Mouse (Mus musculus) heart, embryonic 14.5 days (tissue): ENCODE data around the gene Skor1. TPM values are rescaled to one million over a fixed set of nuclear protein-coding genes. Genes with fewer than 3 reads are reported as not detected.

Experiments used
- ATAC-seq: fragments of 200-750 bp; cut with Nextera tagmentation; 2 replicates; pipeline ENCODE4 v1.8.0; 2017; ENCODE audit warnings: low read depth, moderate TSS enrichment; ENCODE audit not compliant: insufficient number of reproducible peaks, insufficient read depth, low FRiP score
- H3K27ac ChIP-seq, 2 experiments: fragments of 200-500 bp in 1 of 2; fragments of 300-500 bp in 1 of 2; sonication (generic) in 1 of 2; replicated peaks in 1 of 2; 2 replicates each; pipeline ENCODE4 v1.5.1; 2012 to 2014; ENCODE audit warnings: low read depth in 2 of 2, low read length in 2 of 2, control low read depth in 1 of 2, mild to moderate bottlenecking in 1 of 2, mixed read lengths in 1 of 2; ENCODE audit not compliant: control insufficient read depth in 1 of 2, insufficient read depth in 1 of 2
- H3K27me3 ChIP-seq: fragments of 300-500 bp; sonication (generic); 2 replicates; pipeline ENCODE4 v1.6.1; 2014; ENCODE audit warnings: mild to moderate bottlenecking, low read length, control low read depth; ENCODE audit not compliant: control insufficient read depth, insufficient read depth
- H3K36me3 ChIP-seq: fragments of 300-500 bp; sonication (generic); 2 replicates; pipeline ENCODE4 v1.6.1; 2014; ENCODE audit warnings: mild to moderate bottlenecking, control low read depth, low read length, mixed read lengths; ENCODE audit not compliant: control insufficient read depth, insufficient read depth
- H3K4me1 ChIP-seq, 2 experiments: fragments of 200-500 bp in 1 of 2; fragments of 300-500 bp in 1 of 2; sonication (generic) in 1 of 2; 2 replicates each; pipeline ENCODE4 v1.6.1; 2012 to 2014; ENCODE audit warnings: low read length in 2 of 2, control low read depth in 1 of 2, mixed read lengths in 1 of 2; ENCODE audit not compliant: control insufficient read depth in 2 of 2, insufficient read depth in 2 of 2
- H3K4me2 ChIP-seq: fragments of 300-500 bp; sonication (generic); 2 replicates; pipeline ENCODE4 v1.6.1; 2014; ENCODE audit warnings: mild to moderate bottlenecking, low read length
- H3K4me3 ChIP-seq, 2 experiments: fragments of 200-500 bp in 1 of 2; fragments of 300-500 bp in 1 of 2; sonication (generic) in 1 of 2; 2 replicates each; pipeline ENCODE4 v1.5.1; 2012 to 2014; ENCODE audit warnings: low read length in 2 of 2, mild to moderate bottlenecking in 2 of 2, control low read depth in 1 of 2, low read depth in 1 of 2, moderate library complexity in 1 of 2; ENCODE audit not compliant: control insufficient read depth in 1 of 2, insufficient read depth in 1 of 2
- H3K9ac ChIP-seq: fragments of 300-500 bp; sonication (generic); 2 replicates; pipeline ENCODE4 v1.6.1; 2014; ENCODE audit warnings: mild to moderate bottlenecking, low read length
- H3K9me3 ChIP-seq: fragments of 300-500 bp; sonication (generic); 2 replicates; pipeline ENCODE4 v1.6.1; 2016; ENCODE audit warnings: low read length, control low read depth; ENCODE audit not compliant: control insufficient read depth
- WGBS: fragments of 180-500 bp; shearing (Covaris S2); extraction: QIAGEN DNeasy Blood & Tissue Kit; methylation state at CpG from one replicate; pipeline ENCODE4 v1.1.7; 2014; 5-methylcytosine and 5-hydroxymethylcytosine counted together
- polyA plus RNA-seq: library from polyadenylated mRNA; unstranded; fragments of >200 nt; fragmentation: Nextera tagmentation; extraction: Ambion mirVana; gene quantifications from 2 replicates; pipeline ENCODE4 v1.2.1, GENCODE M21; 2014

Skor1 gene
- polyA plus RNA-seq, 1 experiment from 2014 or later = not detected

DNA sequence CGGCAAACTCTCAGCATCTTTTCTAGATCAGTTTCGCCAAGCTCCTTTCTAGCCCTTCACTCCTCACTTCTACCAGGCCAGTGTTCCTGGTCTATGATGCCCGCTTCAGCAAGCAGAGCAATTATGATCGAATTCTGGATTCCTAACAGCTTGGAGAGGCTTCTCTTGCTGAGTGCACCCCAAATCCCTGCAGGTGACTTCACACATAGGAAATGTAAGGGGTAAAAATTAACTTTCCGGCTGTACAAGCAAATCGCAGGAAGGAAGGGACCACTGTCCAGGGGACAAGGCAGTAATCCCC is 11.2 kb downstream of the Skor1 start:
- H3K4me1 ChIP-seq = peaks cover 9 to 27% of the 10 kb centered on the region in 2 experiments
- H3K4me3 ChIP-seq = no peak overlapping the region
- H3K36me3 ChIP-seq = no peaks in the 10 kb centered on the region
- peaks cover 91% of the 10 kb centered on the region for H3K27me3 ChIP-seq
- H3K9ac ChIP-seq = no peak overlapping the region
- no peak for ATAC-seq
- no peak overlapping the region for H3K27ac ChIP-seq
- 3% methylated on average over 6 of the region's 6 CpGs for WGBS
- no peak overlapping the region for H3K4me2 ChIP-seq
- no peaks in the 10 kb centered on the region for H3K9me3 ChIP-seq

DNA sequence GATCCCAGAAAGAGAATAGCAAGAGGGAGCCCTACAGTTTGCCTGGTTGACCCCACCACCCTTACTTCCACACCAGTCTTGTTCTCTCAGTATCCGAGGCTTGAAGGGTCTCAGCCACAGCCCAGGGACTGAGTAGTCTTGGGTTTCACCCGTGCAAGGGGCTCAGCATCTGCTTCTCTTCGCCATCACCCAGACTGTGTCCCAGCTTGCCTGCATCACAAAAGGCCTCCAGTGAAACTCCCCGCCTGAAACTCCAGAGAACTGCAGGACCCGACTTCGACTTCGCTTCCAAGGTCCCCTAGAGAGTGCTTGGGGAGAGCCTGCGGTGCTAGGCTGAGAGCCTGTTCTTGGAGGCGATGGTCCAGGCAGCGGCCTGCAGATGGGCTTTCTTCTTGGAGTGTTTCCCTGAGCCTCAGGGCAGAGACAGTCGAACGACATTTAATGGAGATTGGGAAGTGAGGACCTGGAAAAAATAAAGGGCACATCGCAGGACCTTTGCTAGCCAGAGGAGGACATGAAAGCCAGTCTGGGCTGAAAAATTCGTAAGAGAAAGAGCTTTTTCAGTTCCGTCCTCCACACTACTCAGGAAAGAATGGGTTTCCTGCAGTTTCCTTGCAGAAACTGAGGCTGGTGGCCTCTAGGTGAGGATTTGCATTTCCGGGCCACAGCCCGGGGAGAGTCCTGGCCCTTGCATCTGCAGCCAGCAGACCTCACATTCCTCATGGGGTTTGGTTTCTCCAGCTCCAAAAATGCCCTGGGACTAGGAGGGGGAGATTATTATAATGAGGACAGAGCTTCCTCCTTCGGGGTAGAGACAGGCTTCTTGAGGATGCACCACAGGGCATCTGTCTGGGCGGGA is 11.8 kb downstream of the Skor1 start:
- H3K9me3 ChIP-seq = no peaks in the 10 kb centered on the region
- H3K36me3 ChIP-seq = no peaks in the 10 kb centered on the region
- H3K4me1 ChIP-seq = peaks cover 8 to 31% of the 10 kb centered on the region in 2 experiments
- no peak overlapping the region for H3K9ac ChIP-seq
- H3K27ac ChIP-seq = no peak overlapping the region
- H3K4me2 ChIP-seq = no peak overlapping the region
- H3K4me3 ChIP-seq = no peak overlapping the region
- H3K27me3 ChIP-seq = peaks cover 86% of the 10 kb centered on the region
- WGBS = 3% methylated on average over 19 of the region's 19 CpGs
- no peak for ATAC-seq

DNA sequence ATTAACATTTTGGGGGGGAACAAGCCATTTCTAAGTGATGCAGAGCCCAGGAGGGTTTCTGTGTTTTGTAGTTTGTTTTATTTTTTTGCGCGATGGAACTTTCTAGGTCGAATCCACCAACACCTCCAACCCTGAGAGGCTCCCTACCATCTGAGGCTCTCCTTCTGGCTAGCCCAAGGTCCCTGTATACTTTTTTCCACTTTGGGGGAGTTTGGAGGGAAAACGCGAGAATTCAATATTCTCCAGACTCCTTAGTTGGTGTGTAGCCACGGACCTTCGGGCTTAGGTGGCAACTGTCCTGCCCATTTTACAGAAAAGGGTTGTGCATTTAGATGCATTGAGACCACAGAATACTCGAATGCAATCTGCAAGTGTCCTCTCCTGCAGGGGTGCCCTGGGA is 12.5 kb downstream of the Skor1 start:
- peaks cover 7 to 36% of the 10 kb centered on the region in 2 experiments for H3K4me1 ChIP-seq
- no peaks in the 10 kb centered on the region for H3K36me3 ChIP-seq
- no peaks in the 10 kb centered on the region for H3K9me3 ChIP-seq
- H3K4me3 ChIP-seq = no peak overlapping the region
- no peak overlapping the region for H3K4me2 ChIP-seq
- H3K27me3 ChIP-seq = peaks cover 78% of the 10 kb centered on the region
- no peak overlapping the region for H3K9ac ChIP-seq
- no peak for ATAC-seq
- 6% methylated on average over 8 of the region's 8 CpGs for WGBS
- H3K27ac ChIP-seq = no peak overlapping the region

GRCm38 (mm10) chr9:63135801-63136200 is 13.0 kb downstream of the Skor1 start:
- Histone ChIP-seq H3K9me3 (no peaks in the 10 kb centered on the region), H3K4me3 (peak overlapping the region; percentile 17 to 37; a peak in 3 of 4 replicates), H3K27ac (no peak overlapping the region), H3K27me3 (peaks cover 77% of the 10 kb centered on the region), H3K9ac (0 out of 2 replicates have a peak overlapping the region, but pooled peaks have one; percentile 47), H3K36me3 (no peaks in the 10 kb centered on the region), H3K4me2 (peak overlapping the region; percentile 67), H3K4me1 (peaks cover 7 to 36% of the 10 kb centered on the region in 2 experiments)
- ATAC-seq = no peak
- WGBS = under 1% methylated on average over 16 of the region's 16 CpGs

DNA sequence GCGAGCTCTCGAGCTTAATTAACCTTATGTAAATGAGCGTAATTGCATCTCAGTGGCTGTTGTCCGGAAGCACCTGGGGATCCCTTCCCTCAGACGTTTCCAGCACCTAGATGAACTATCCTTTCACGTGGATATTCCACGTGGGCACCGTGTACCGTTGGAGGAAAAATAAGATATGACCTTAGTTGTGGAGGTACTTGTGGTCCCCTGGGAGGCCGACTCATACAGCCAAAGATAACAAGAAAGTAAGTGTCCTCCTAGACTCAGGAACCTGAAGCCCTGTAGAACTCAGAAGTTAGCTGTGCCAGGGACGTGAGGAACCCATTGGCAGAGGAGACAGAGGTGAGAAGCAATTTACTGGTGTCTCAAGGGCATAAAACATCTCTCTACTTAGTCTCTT is 13.4 kb downstream of the Skor1 start:
- no peak for ATAC-seq
- 4% methylated on average over 11 of the region's 11 CpGs for WGBS
- peaks cover 72% of the 10 kb centered on the region for H3K27me3 ChIP-seq

DNA sequence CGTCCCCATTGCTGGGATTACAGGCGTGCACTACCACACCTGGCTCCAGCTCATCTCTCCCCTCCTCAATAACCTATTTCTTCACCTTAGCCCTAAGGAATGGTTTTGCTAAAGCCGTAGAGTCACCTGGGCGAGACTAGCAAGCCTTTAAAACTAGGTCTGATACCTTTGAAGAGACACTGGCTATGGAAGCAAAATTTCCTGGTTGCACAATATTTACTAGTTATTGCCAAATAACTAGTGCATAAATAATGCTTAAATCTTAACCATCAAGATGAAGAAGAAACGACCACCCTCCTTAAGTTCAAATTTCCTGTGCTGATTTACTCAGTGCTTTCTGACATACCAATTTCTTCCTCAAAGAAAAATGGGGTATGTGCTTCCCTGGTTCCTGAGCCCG is 15.1 kb downstream of the Skor1 start:
- no peak for ATAC-seq
- peak overlapping the region; percentile 59 for H3K9ac ChIP-seq
- H3K27ac ChIP-seq = no peak overlapping the region
- H3K9me3 ChIP-seq = no peaks in the 10 kb centered on the region
- peak overlapping the region; percentile 94 for H3K4me2 ChIP-seq
- peaks cover 5 to 33% of the 10 kb centered on the region in 2 experiments for H3K4me1 ChIP-seq
- WGBS = 15% methylated on average over 6 of the region's 6 CpGs
- H3K27me3 ChIP-seq = peaks cover 56% of the 10 kb centered on the region
- H3K4me3 ChIP-seq = peak overlapping the region; percentile 28 to 33; a peak in 3 of 4 replicates
- no peaks in the 10 kb centered on the region for H3K36me3 ChIP-seq

More for the DNA sequence above, 13.4 kb downstream of the Skor1 start:
- 0 out of 2 replicates have a peak overlapping the region, but pooled peaks have one; percentile 47 for H3K9ac ChIP-seq
- peak overlapping the region; percentile 17 to 37; a peak in 2 of 4 replicates for H3K4me3 ChIP-seq
- no peak overlapping the region for H3K27ac ChIP-seq
- peak overlapping the region; percentile 67 for H3K4me2 ChIP-seq
- H3K9me3 ChIP-seq = no peaks in the 10 kb centered on the region
- peaks cover 7 to 36% of the 10 kb centered on the region in 2 experiments for H3K4me1 ChIP-seq
- H3K36me3 ChIP-seq = no peaks in the 10 kb centered on the region

- H3K27ac ChIP-seq = peak overlapping the region; percentile 74 to 80
Observed at GRCm38 (mm10) chr9:63132673-63133601, 15.8 kb downstream of the Skor1 start.

More at GRCm38 (mm10) chr9:63132673-63133601, 15.8 kb downstream of the Skor1 start:
- H3K36me3 ChIP-seq = no peaks in the 10 kb centered on the region
- H3K4me1 ChIP-seq = peaks cover 2 to 29% of the 10 kb centered on the region in 2 experiments
- H3K9ac ChIP-seq = peak overlapping the region; percentile 84
- H3K4me2 ChIP-seq = peak overlapping the region; percentile 94
- no peaks in the 10 kb centered on the region for H3K9me3 ChIP-seq
- peaks cover 48% of the 10 kb centered on the region for H3K27me3 ChIP-seq
- H3K4me3 ChIP-seq = peak overlapping the region; percentile 55 to 68
- WGBS = under 1% methylated on average over 48 of the region's 48 CpGs
- peak; percentile 97 for ATAC-seq
